Mouse (Mus musculus) lung, embryonic 14.5 days (tissue): ENCODE results near the gene Kcnab2. TPM values are rescaled to one million over a fixed set of nuclear protein-coding genes. Genes with fewer than 3 reads are reported as not detected.

Source experiments
- ATAC-seq: fragments of 200-750 bp; cut with Nextera tagmentation; 2 replicates; pipeline ENCODE4 v1.8.0; 2017; ENCODE audit warnings: mild to moderate bottlenecking, moderate TSS enrichment, moderate library complexity; ENCODE audit not compliant: insufficient read depth
- DNase-seq: peaks from one replicate; pipeline ENCODE4 v3.0.0-alpha.2; 2015
- H3K27ac ChIP-seq: fragments of 300-500 bp; sonication (generic); 2 replicates; pipeline ENCODE4 v1.5.1; 2014; ENCODE audit warnings: low read depth, mild to moderate bottlenecking, moderate library complexity
- H3K27me3 ChIP-seq: fragments of 300-500 bp; sonication (generic); 2 replicates; pipeline ENCODE4 v1.6.1; 2014; ENCODE audit warnings: low read length, control low read depth; ENCODE audit not compliant: insufficient read depth
- H3K36me3 ChIP-seq: fragments of 300-500 bp; sonication (generic); 2 replicates; pipeline ENCODE4 v1.6.1; 2014; ENCODE audit warnings: control low read depth; ENCODE audit not compliant: insufficient read depth
- H3K4me1 ChIP-seq: fragments of 300-500 bp; sonication (generic); 2 replicates; pipeline ENCODE4 v1.6.1; 2014; ENCODE audit warnings: antibody characterized with exemption, control low read depth; ENCODE audit not compliant: insufficient read depth
- H3K4me2 ChIP-seq: fragments of 300-500 bp; sonication (generic); 2 replicates; pipeline ENCODE4 v1.6.1; 2014; ENCODE audit warnings: mild to moderate bottlenecking
- H3K4me3 ChIP-seq: fragments of 300-500 bp; sonication (generic); 2 replicates; pipeline ENCODE4 v1.5.1; 2014; ENCODE audit warnings: low read depth, low read length
- H3K9ac ChIP-seq: fragments of 300-500 bp; sonication (generic); 2 replicates; pipeline ENCODE4 v1.6.1; 2014
- H3K9me3 ChIP-seq: fragments of 300-500 bp; sonication (generic); 2 replicates; pipeline ENCODE4 v1.6.1; 2016; ENCODE audit warnings: low read depth, low read length, control low read depth
- CTCF ChIP-seq: IDR thresholded peaks from 2 replicates; pipeline ENCODE4 v1.5.1; 2016; ENCODE audit warnings: antibody characterized with exemption, low read depth
- WGBS: fragments of 180-500 bp; shearing (Covaris S2); extraction: QIAGEN DNeasy Blood & Tissue Kit; methylation state at CpG from one replicate; pipeline ENCODE4 v1.1.7; 2014; 5-methylcytosine and 5-hydroxymethylcytosine counted together
- polyA plus RNA-seq: library from polyadenylated mRNA; unstranded; fragments of >200 nt; fragmentation: Nextera tagmentation; extraction: Ambion mirVana; gene quantifications from 2 replicates; pipeline ENCODE4 v1.2.1, GENCODE M21; 2014

Kcnab2 gene
- 3.6 and 4.3 TPM in 2 replicates for polyA plus RNA-seq

DNA sequence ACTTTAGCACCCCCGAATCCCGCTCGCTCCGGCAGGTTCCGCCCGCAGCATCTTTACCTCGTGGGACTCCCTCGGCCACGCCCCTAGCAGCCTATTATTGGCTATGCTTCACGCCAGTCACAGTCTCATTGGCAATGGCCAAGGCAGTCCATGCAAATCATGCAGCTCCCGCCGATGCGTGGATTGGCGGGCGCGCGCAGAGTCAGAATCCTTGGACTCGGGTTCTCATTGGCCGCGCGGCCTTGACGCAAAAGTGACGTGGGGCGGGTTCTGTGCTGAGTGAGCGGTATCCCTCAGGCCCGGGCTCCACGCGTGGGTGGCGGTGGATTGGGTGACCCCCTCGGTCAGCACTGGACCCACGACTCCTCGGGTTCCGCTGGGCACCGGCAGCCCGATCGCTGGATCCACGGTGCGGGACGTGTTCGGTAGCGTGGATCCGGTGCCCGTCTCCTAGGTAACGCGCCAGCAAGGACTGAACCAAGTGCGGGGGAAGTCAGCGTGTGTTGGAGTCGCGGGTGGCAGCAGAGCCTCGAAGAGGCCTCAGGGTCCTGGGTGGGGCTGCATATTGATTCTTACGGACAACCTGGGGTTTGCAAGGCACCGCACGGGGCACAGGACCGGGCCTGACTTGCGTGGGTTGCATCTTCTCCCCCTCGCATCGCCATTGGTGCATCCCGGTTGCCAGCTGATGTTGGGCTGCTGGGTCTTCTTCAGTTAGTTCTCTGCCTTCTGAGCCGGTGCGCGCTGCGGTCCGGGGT lies at the start of gene Kcnab2:
TSS of gene Kcnab2 (minus strand) at position 406 of the 758 bp plus-strand sequence.
- peak; percentile 100 for DNase-seq
- Histone ChIP-seq H3K9me3 (no peaks in the 10 kb centered on the region), H3K4me1 (no peaks in the 10 kb centered on the region), H3K27me3 (peaks cover 13% of the 10 kb centered on the region; the same call in 1 of the 2 replicates), H3K4me3 (peak within 1 kb of the TSS; percentile 59), H3K27ac (peak within 1 kb of the TSS; percentile 60; the same call in 1 of the 2 replicates), H3K9ac (peak within 1 kb of the TSS; percentile 71), H3K36me3 (no peaks in the 10 kb centered on the region), H3K4me2 (peak within 1 kb of the TSS; percentile 86)
- peak; percentile 98 for ATAC-seq
- under 1% methylated on average over 63 of the region's 63 CpGs for WGBS
- TF ChIP-seq CTCF: no peak

DNA sequence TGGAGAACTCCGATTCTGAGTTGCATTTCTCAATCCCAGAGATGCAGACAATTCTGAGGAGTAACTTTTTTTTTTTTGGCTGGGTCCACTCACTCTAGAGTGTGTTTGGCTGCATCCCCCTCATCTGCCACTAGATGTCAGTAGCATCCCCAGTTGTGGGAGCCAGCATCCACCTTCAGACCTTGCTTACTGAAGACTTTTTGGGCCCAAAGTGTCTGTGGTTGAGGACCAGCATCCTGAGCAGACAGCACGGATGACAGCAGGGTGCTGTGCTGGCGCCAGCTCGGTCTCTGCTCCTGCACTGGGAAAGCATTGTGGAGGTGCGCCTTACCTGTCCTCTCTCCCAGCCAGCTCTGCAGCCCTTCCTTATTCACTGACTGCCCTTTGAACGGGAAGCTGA lies 42.4 kb upstream of the Kcnab2 start:
- H3K9ac ChIP-seq: no peak overlapping the region
- no peaks in the 10 kb centered on the region for H3K4me1 ChIP-seq
- TF ChIP-seq CTCF: peak; percentile 83
- no peaks in the 10 kb centered on the region for H3K9me3 ChIP-seq
- no peaks in the 10 kb centered on the region for H3K36me3 ChIP-seq
- no peak overlapping the region for H3K4me3 ChIP-seq
- peak; percentile 85 for DNase-seq
- no peaks in the 10 kb centered on the region for H3K27me3 ChIP-seq
- WGBS: 32% methylated on average over 6 of the region's 6 CpGs
- H3K27ac ChIP-seq: no peak overlapping the region
- ATAC-seq: peak; percentile 56; the same call in 1 of the 2 replicates
- no peak overlapping the region for H3K4me2 ChIP-seq

DNA sequence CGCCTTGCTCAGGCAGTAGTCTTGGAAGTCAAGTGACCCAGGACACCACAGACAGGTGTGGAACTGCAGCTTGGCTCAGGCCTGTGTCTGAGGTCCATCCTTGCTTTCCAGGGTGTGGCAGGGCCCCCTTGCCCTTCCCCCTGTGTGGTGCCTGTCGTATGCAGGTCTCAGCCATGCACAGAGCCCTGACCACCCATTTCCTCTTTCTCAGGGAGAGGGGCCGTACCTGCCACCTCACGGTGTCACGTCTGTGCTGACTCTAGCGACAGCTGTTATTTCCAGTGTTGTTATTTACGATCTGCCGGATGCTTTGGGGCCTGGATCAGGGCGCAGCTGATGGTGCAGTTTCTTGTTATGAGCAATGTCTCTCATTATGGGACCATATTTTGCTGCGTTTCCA lies 41.4 kb upstream of the Kcnab2 start:
- Histone ChIP-seq H3K27ac (no peak overlapping the region), H3K4me1 (no peaks in the 10 kb centered on the region), H3K36me3 (no peaks in the 10 kb centered on the region), H3K9me3 (no peaks in the 10 kb centered on the region), H3K27me3 (no peaks in the 10 kb centered on the region), H3K4me3 (no peak overlapping the region), H3K4me2 (no peak overlapping the region), H3K9ac (no peak overlapping the region)
- DNase-seq (no peak), ATAC-seq (peak; percentile 60)
- 76% methylated on average over 10 of the region's 10 CpGs for WGBS
- TF ChIP-seq CTCF: no peak

DNA sequence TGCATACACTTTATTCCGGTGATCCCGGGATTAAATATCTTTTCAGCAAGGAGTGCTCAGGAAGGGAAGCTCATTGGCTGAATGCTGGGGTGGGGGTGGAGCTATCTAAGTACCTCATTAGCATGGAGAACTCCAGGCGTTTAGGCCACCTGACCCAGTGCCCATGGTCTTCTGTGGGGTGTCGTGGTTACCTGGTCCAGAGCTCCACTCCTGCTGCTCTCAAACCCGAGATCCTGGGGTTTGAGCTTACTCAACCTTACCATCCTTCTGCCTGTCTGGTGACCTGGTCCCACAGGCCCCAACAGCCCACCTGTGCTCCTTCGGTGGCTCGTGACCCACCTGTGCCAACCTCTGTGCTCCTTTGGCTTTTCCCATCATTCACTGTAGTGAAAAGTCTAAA lies 37.2 kb upstream of the Kcnab2 start:
- ATAC-seq (no peak), DNase-seq (no peak)
- Histone ChIP-seq H3K4me3 (no peak overlapping the region), H3K9me3 (no peaks in the 10 kb centered on the region), H3K9ac (no peak overlapping the region), H3K27ac (no peak overlapping the region), H3K27me3 (no peaks in the 10 kb centered on the region), H3K4me2 (no peak overlapping the region), H3K36me3 (no peaks in the 10 kb centered on the region), H3K4me1 (no peaks in the 10 kb centered on the region)
- WGBS: 74% methylated on average over 7 of the region's 7 CpGs
- TF ChIP-seq CTCF: no peak

DNA sequence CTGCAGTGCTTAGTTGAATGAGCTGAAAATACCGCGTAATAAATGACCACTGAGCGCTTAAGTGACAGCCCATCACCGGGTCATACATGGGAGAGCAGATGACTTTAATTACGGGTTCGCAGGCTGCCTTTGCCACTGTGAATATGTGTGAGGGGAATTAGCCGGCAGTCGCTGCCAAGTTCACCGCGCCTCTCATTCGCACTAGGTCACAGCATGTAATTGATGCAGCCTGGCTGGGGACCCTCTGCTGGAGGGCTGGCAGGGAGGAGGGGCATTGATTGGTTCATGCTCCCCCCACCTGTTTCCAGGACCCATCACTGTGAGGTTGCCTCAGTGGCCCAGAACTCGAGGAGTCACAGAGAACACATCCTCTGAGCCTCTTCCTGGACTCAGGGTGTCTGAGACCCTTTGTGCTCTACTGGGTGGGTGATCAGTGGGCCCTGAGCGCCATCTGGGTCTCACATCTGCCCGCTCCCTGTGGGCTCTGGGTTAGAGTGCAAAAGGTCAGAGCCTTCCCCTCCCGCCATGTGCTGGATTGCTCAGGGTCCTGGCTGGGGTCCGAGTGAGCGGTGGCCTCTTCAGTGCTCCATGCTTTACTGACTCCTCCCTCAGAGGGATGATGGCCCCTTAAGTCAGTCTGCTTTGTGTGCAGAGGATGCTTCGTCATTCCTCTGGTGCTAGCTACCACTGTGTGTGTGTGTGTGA lies 34.7 kb upstream of the Kcnab2 start:
- Histone ChIP-seq H3K27ac (no peak overlapping the region), H3K4me1 (no peaks in the 10 kb centered on the region), H3K4me3 (no peak overlapping the region), H3K4me2 (no peak overlapping the region), H3K9me3 (no peaks in the 10 kb centered on the region), H3K27me3 (no peaks in the 10 kb centered on the region), H3K36me3 (no peaks in the 10 kb centered on the region), H3K9ac (no peak overlapping the region)
- ATAC-seq: peak; percentile 28; the same call in 1 of the 2 replicates
- no peak for DNase-seq
- WGBS: 73% methylated on average over 18 of the region's 18 CpGs
- TF ChIP-seq CTCF: no peak

DNA sequence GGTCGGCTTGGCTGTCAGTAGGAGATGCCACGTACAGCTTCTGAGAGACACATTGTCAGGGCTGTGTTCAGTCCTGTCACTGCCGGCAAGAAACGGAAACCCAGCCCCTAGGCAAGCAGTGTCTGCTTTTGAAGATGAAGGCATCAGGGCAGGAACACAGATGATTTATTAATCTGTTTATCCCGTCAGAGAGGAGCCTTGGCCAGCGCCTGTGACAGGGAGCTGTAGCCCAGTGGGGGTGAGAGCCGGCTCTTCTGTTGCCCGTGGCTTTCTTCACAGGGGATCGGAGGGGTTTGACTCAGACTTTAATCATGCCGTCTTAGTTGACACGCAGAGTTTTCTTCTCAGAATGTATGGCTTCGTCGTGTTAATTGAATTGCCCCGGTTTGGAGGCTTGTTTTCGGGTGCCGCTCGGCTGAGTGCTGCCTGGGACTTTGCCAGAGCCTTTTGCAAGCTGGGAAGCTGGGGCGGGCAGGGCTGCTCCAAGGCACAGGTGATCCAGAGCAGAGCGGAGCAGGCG lies 16.7 kb upstream of the Kcnab2 start:
- ATAC-seq (no peak), DNase-seq (peak; percentile 8)
- no peak for TF ChIP-seq CTCF
- no peaks in the 10 kb centered on the region for H3K36me3 ChIP-seq
- no peaks in the 10 kb centered on the region for H3K4me1 ChIP-seq
- no peak overlapping the region for H3K4me2 ChIP-seq
- no peak overlapping the region for H3K4me3 ChIP-seq
- no peaks in the 10 kb centered on the region for H3K27me3 ChIP-seq
- H3K27ac ChIP-seq: no peak overlapping the region
- no peak overlapping the region for H3K9ac ChIP-seq
- WGBS: 31% methylated on average over 20 of the region's 20 CpGs
- H3K9me3 ChIP-seq: no peaks in the 10 kb centered on the region
